Mouse (Mus musculus) hindbrain, embryonic 11.5 days (tissue): Measurements from ENCODE around the gene Cdt1. TPM values are rescaled to one million over a fixed set of nuclear protein-coding genes. Genes with fewer than 3 reads are reported as not detected.
A peak's percentile ranks its signal among the peaks of the same experiment; 100 is the strongest.
"Not testable (repeated sequence)": the region's sequence is repeated elsewhere in the genome, so short reads cannot be mapped to it uniquely, and the experiment has no call there.

Source experiments
- ATAC-seq: fragments of 200-750 bp; cut with Nextera tagmentation; 2 replicates; pipeline ENCODE4 v1.8.0; 2017; ENCODE audit warnings: mild to moderate bottlenecking, moderate TSS enrichment, moderate library complexity; ENCODE audit not compliant: low FRiP score
- DNase-seq: peaks from one replicate; pipeline ENCODE4 v3.0.0-alpha.2; 2015; ENCODE audit warnings: low spot score
- H3K27ac ChIP-seq: fragments of 300-500 bp; sonication (generic); 2 replicates; pipeline ENCODE4 v1.5.1; 2014; ENCODE audit warnings: mild to moderate bottlenecking, low read depth, low read length
- H3K27me3 ChIP-seq: fragments of 300-500 bp; sonication (generic); 2 replicates; pipeline ENCODE4 v1.6.1; 2014; ENCODE audit warnings: mild to moderate bottlenecking, low read length, moderate library complexity, mixed read lengths; ENCODE audit not compliant: control insufficient read depth, insufficient read depth
- H3K36me3 ChIP-seq: fragments of 300-500 bp; sonication (generic); 2 replicates; pipeline ENCODE4 v1.6.1; 2014; ENCODE audit warnings: mild to moderate bottlenecking, low read length, moderate library complexity, mixed read lengths; ENCODE audit not compliant: control insufficient read depth, insufficient read depth
- H3K4me1 ChIP-seq: fragments of 300-500 bp; sonication (generic); replicated peaks from 2 replicates; pipeline ENCODE4 v1.6.1; 2014; ENCODE audit warnings: low read length, mixed read lengths; ENCODE audit not compliant: control insufficient read depth, insufficient read depth
- H3K4me2 ChIP-seq: fragments of 300-500 bp; sonication (generic); replicated peaks from 2 replicates; pipeline ENCODE4 v1.6.1; 2014; ENCODE audit warnings: mild to moderate bottlenecking, low read depth, low read length
- H3K4me3 ChIP-seq: fragments of 300-500 bp; sonication (generic); 2 replicates; pipeline ENCODE4 v1.5.1; 2014; ENCODE audit warnings: low read depth, low read length
- H3K9ac ChIP-seq: fragments of 300-500 bp; sonication (generic); 2 replicates; pipeline ENCODE4 v1.6.1; 2014; ENCODE audit warnings: low read depth, low read length
- H3K9me3 ChIP-seq: fragments of 300-500 bp; sonication (generic); 2 replicates; pipeline ENCODE4 v1.6.1; 2016; ENCODE audit warnings: low read length; ENCODE audit not compliant: control insufficient read depth
- WGBS: fragments of 180-500 bp; shearing (Covaris S2); extraction: QIAGEN DNeasy Blood & Tissue Kit; methylation state at CpG from one replicate; pipeline ENCODE4 v1.1.7; 2014; 5-methylcytosine and 5-hydroxymethylcytosine counted together
- polyA plus RNA-seq: library from polyadenylated mRNA; unstranded; fragments of >200 nt; fragmentation: Nextera tagmentation; extraction: Ambion mirVana; gene quantifications from 2 replicates; pipeline ENCODE4 v1.2.1, GENCODE M21; 2014

Cdt1 gene
- polyA plus RNA-seq, 1 experiment from 2014 or later = 19.8 TPM

GRCm38 (mm10) chr8:122568881-122569309, 1.1 kb downstream of the Cdt1 start:
- Histone ChIP-seq H3K27me3 (no peaks in the 10 kb centered on the region), H3K4me2 (peak overlapping the region; percentile 78), H3K4me3 (peak overlapping the region; percentile 88), H3K27ac (no peak overlapping the region), H3K36me3 (peaks cover 14% of the 10 kb centered on the region), H3K4me1 (peaks cover 14% of the 10 kb centered on the region), H3K9me3 (no peaks in the 10 kb centered on the region), H3K9ac (peak overlapping the region; percentile 79; the same call in 1 of the 2 replicates)
- 6% methylated on average over 10 of the region's 10 CpGs for WGBS
- ATAC-seq (no peak), DNase-seq (peak; percentile 34)

DNA sequence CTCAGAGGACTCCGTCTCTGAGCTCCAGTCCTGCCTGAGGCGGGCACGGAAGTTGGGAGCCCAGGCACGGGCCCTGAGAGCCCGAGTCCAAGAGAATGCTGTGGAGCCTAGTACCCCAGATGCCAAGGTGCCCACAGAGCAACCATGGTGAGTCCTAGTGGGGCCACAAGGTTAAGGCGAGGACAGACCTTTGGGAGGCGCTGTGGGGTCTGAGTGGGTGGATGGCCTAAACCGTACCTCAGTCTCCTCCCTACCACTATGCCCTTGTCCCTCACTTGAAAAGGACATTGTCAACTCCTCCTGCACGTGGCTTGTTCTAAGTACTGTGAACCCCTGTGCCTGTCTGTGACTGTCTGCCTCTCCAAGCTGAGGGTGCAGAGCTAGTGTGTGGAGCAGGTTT, 1.5 kb downstream of the Cdt1 start:
- WGBS = 70% methylated on average over 9 of the region's 9 CpGs
- ATAC-seq = no peak
- DNase-seq = no peak
- H3K4me1 ChIP-seq = peaks cover 14% of the 10 kb centered on the region
- H3K9me3 ChIP-seq = no peaks in the 10 kb centered on the region
- no peaks in the 10 kb centered on the region for H3K27me3 ChIP-seq
- H3K4me2 ChIP-seq = peak overlapping the region; percentile 78
- peak overlapping the region; percentile 79; the same call in 1 of the 2 replicates for H3K9ac ChIP-seq
- H3K27ac ChIP-seq = no peak overlapping the region
- peaks cover 14% of the 10 kb centered on the region for H3K36me3 ChIP-seq
- peak overlapping the region; percentile 88 for H3K4me3 ChIP-seq

DNA sequence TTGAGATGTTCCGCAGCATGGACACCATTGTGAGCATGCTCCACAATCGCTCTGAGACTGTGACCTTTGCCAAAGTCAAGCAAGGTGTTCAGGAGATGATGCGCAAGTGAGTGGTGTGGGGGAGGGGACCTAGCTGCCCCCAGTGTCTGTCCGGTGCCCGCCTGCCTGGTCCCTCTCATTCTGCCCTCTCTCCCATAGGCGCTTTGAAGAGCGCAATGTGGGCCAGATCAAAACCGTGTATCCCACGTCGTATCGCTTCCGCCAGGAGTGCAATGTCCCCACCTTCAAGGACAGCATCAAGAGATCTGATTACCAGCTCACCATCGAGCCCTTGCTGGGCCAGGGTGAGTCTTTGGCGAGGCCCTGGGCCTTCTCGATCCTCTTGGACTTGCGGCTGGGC, 2.2 kb downstream of the Cdt1 start:
- Histone ChIP-seq H3K4me1 (peaks cover 17% of the 10 kb centered on the region), H3K4me3 (no peak overlapping the region), H3K4me2 (no peak overlapping the region), H3K9ac (no peak overlapping the region), H3K36me3 (peaks cover 14% of the 10 kb centered on the region), H3K27ac (no peak overlapping the region), H3K27me3 (no peaks in the 10 kb centered on the region), H3K9me3 (no peaks in the 10 kb centered on the region)
- ATAC-seq = no peak
- 96% methylated on average over 16 of the region's 16 CpGs for WGBS
- DNase-seq = no peak

DNA sequence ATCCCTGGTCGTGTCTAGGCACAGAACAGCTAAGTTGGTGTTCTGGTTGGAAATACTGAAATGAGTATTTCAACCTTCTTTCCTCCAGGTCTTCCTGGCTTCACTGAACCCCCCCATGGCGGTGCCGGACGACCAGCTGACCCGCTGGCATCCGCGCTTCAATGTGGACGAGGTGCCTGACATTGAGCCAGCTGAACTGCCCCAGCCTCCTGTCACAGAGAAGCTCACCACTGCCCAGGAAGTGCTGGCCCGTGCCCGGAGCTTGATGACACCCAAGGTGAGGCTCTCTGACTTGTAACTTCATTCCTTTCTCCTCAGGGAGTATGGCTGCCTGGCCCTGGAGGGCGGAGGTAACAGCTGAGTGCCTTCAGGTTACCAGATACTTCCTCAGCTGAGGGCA, 3.3 kb downstream of the Cdt1 start:
- H3K4me1 ChIP-seq = peaks cover 22% of the 10 kb centered on the region
- H3K9me3 ChIP-seq = no peaks in the 10 kb centered on the region
- DNase-seq (no peak), ATAC-seq (no peak)
- no peaks in the 10 kb centered on the region for H3K27me3 ChIP-seq
- no peak overlapping the region for H3K9ac ChIP-seq
- WGBS = 91% methylated on average over 11 of the region's 11 CpGs
- no peak overlapping the region for H3K4me2 ChIP-seq
- H3K27ac ChIP-seq = no peak overlapping the region
- H3K4me3 ChIP-seq = no peak overlapping the region
- peaks cover 14% of the 10 kb centered on the region for H3K36me3 ChIP-seq

DNA sequence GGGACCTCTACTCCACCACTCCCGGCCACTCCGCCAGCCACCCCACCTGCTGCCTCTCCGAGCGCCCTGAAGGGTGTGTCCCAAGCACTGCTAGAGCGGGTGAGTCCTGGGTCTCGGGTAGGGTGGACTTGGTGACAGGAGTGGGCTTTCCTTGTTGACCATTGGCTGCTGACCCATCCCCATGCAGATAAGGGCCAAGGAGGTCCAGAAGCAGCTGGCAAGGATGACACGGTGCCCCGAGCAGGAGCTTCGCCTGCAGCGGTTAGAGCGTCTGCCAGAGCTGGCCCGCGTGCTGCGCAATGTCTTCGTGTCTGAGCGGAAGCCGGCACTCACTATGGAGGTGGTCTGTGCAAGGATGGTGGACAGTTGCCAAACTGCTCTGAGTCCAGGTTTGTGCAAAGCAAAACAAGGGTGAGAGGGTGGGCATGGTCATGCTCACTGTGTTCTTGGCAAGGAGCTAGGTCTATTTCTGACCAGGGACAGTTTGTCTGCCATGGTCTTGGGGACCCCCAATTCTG, 4.0 kb downstream of the Cdt1 start:
- no peak overlapping the region for H3K4me3 ChIP-seq
- H3K4me2 ChIP-seq = no peak overlapping the region
- no peak overlapping the region for H3K9ac ChIP-seq
- H3K27ac ChIP-seq = no peak overlapping the region
- H3K4me1 ChIP-seq = peaks cover 19% of the 10 kb centered on the region
- peaks cover 14% of the 10 kb centered on the region for H3K36me3 ChIP-seq
- no peaks in the 10 kb centered on the region for H3K9me3 ChIP-seq
- ATAC-seq = no peak
- no peaks in the 10 kb centered on the region for H3K27me3 ChIP-seq
- 96% methylated on average over 17 of the region's 17 CpGs for WGBS
- no peak for DNase-seq

GRCm38 (mm10) chr8:122572751-122573150, 4.9 kb downstream of the Cdt1 start:
- WGBS = 92% methylated on average over 3 of the region's 3 CpGs
- no peak overlapping the region for H3K9ac ChIP-seq
- H3K27ac ChIP-seq = no peak overlapping the region
- no peak overlapping the region for H3K4me3 ChIP-seq
- peaks cover 15% of the 10 kb centered on the region for H3K4me1 ChIP-seq
- no peak for DNase-seq
- peaks cover 14% of the 10 kb centered on the region for H3K36me3 ChIP-seq
- no peaks in the 10 kb centered on the region for H3K9me3 ChIP-seq
- H3K4me2 ChIP-seq = no peak overlapping the region
- no peaks in the 10 kb centered on the region for H3K27me3 ChIP-seq
- ATAC-seq = no peak

DNA sequence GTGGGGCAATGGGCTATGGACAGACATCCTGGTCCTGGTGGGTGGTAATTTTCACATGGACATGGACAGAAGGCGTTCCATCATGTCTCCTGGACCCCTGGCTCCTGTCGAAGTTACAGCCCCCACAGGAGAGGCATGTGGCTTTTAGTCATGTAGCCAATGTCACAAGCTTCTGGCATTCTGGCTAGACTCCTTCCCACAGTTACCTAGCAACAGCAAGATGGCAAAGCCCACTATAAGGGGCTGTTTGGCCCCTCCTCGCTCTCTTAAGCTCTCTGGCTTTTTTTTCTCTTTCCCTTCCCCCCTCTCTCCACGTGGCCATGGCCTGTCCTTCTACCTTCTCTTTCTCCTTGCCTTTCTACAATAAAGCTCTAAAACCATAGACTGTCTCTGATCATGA, 5.4 kb downstream of the Cdt1 start:
- not testable (repeated sequence) for H3K27ac ChIP-seq, H3K9ac ChIP-seq, H3K27me3 ChIP-seq, H3K4me3 ChIP-seq, H3K4me2 ChIP-seq, H3K9me3 ChIP-seq, ATAC-seq, DNase-seq
- H3K36me3 ChIP-seq = peaks cover 14% of the 10 kb centered on the region
- H3K4me1 ChIP-seq = peaks cover 15% of the 10 kb centered on the region
- WGBS = 40% methylated on average over 4 of the region's 4 CpGs

DNA sequence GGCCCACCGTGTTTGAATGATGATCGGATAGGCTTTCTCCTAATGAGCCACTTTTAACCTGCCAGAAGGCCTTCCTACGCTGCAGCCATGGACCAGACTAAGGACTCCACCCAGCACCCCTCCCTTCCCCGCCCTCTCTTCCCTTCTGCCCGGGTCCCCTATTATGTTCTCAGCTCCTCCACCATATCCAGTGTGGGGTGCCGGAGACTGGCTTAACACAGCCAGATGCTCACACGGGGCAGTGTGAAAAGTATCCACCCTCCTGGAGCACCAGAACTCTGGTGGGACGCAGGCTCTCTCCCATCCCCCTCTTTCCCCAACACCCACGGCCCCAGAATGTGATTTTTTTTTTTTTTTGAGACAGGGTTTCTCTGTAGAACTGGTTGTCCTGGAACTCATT, 5.8 kb downstream of the Cdt1 start:
- Histone ChIP-seq H3K27me3 (no peaks in the 10 kb centered on the region), H3K36me3 (peaks cover 14% of the 10 kb centered on the region), H3K27ac (no peak overlapping the region), H3K4me3 (no peak overlapping the region), H3K9me3 (no peaks in the 10 kb centered on the region), H3K4me2 (no peak overlapping the region), H3K9ac (no peak overlapping the region), H3K4me1 (peaks cover 15% of the 10 kb centered on the region)
- ATAC-seq (no peak), DNase-seq (no peak)
- 56% methylated on average over 9 of the region's 9 CpGs for WGBS

GRCm38 (mm10) chr8:122574264-122574663, 6.4 kb downstream of the Cdt1 start:
- DNase-seq = no peak
- ATAC-seq = no peak
- Histone ChIP-seq H3K4me2 (no peak overlapping the region), H3K9ac (no peak overlapping the region), H3K9me3 (no peaks in the 10 kb centered on the region), H3K4me1 (peaks cover 11% of the 10 kb centered on the region), H3K27ac (no peak overlapping the region), H3K36me3 (peaks cover 14% of the 10 kb centered on the region), H3K4me3 (no peak overlapping the region), H3K27me3 (no peaks in the 10 kb centered on the region)
- WGBS = 53% methylated on average over 3 of the region's 3 CpGs
